ENCODE assay signal across 8 mouse cellular contexts in the genomic region with DNA sequence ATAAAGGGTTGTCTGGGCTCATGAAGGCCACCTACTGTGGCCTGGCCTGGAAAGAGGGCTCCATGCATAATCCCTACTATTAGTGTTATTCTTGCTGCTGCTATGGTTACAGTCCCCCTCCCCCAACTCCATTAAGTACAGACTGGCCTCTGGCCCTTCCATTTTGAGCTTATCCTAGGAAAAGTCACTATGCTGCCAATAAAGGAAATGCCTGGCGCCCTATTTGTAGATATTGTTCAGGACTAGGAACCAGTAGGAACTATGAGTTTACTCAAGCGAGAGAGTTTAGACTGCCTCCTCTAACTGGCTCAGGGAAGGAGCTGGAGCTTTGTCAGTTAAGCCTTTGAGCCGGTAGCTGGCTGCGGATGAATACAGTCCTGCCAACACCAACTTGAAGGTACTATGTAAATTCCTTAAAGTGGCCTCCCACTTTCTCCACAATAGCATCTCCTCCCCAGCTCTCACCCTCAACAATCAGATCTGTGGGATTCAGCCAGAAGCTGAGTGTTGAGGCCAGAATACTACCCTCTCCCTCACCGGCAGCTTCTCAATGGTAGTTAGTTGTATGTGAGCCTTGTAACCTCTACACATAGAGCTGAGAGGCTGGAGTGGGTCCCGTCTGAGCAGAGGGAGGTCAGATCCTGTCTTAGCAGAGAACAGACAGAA. TPM values are rescaled to one million over a fixed set of nuclear protein-coding genes. Genes with fewer than 3 reads are reported as not detected.
DNase-seq lines count a peak whose midpoint lies in the region; ATAC-seq and TF ChIP-seq lines count a peak whose summit lies in the region.

No protein-coding gene starts in this region.

- no peaks in the 10 kb centered on the region for H3K9me3 ChIP-seq in embryonic facial prominence, embryonic 14.5 days (ENCODE audit: control insufficient read depth, low read length)
- no peaks in the 10 kb centered on the region for H3K9me3 ChIP-seq in hindbrain, embryonic 13.5 days

- peak; percentile 71 for ATAC-seq in embryonic facial prominence, embryonic 14.5 days (ENCODE audit: low read depth)
- peak; percentile 87 for ATAC-seq in hindbrain, embryonic 13.5 days (ENCODE audit: low FRiP score)
- ATAC-seq in megakaryocyte, adult 5-6 weeks (ENCODE audit: poor library complexity, severe bottlenecking) = no peak

- TF ChIP-seq POLR2A in kidney, adult 2 months (IDR thresholded peaks at IDR 0.05; ENCODE audit: low read depth, low read length) = no peak

- no peaks in the 10 kb centered on the region for H3K27me3 ChIP-seq in embryonic facial prominence, embryonic 14.5 days (replicated peaks; ENCODE audit: control insufficient read depth, insufficient read depth, low read length)
- H3K27me3 ChIP-seq in hindbrain, embryonic 13.5 days = no peaks in the 10 kb centered on the region
- no peaks in the 10 kb centered on the region for H3K27me3 ChIP-seq in kidney, adult 2 months (replicated peaks; ENCODE audit: control insufficient read depth, insufficient read depth, low read length)

- H3K4me3 ChIP-seq in gastrocnemius, adult 2 months = no peak overlapping the region
- H3K4me3 ChIP-seq in embryonic facial prominence, embryonic 14.5 days (ENCODE audit: low read depth, low read length) = no peak overlapping the region
- no peak overlapping the region for H3K4me3 ChIP-seq in hindbrain, embryonic 13.5 days
- no peak overlapping the region for H3K4me3 ChIP-seq in kidney, adult 2 months (ENCODE audit: insufficient read depth, low read depth, low read length)

- DNase-seq in gastrocnemius, adult 2 months = no peak
- DNase-seq in gastrocnemius, postnatal 36 days = no peak
- peak; percentile 80 for DNase-seq in embryonic facial prominence, embryonic 14.5 days (ENCODE audit: low spot score)
- peak; percentile 60 for DNase-seq in lung, postnatal 36 days
- no peak for DNase-seq in thymus, postnatal 10 days (ENCODE audit: low spot score in 2 of 2)
- no peak for DNase-seq in kidney, adult 2 months

- no peaks in the 10 kb centered on the region for H3K36me3 ChIP-seq in embryonic facial prominence, embryonic 14.5 days (ENCODE audit: control insufficient read depth, insufficient read depth, low read length)
- no peaks in the 10 kb centered on the region for H3K36me3 ChIP-seq in hindbrain, embryonic 13.5 days
- H3K36me3 ChIP-seq in kidney, adult 2 months (ENCODE audit: control insufficient read depth, insufficient read depth, low read length) = no peaks in the 10 kb centered on the region

- peak overlapping the region; percentile 25; the same call in 1 of the 2 replicates for H3K27ac ChIP-seq in gastrocnemius, adult 2 months
- no peak overlapping the region for H3K27ac ChIP-seq in embryonic facial prominence, embryonic 14.5 days (replicated peaks; ENCODE audit: low read depth, low read length)
- peak overlapping the region; percentile 52 for H3K27ac ChIP-seq in hindbrain, embryonic 13.5 days
- no peak overlapping the region for H3K27ac ChIP-seq in kidney, adult 2 months (ENCODE audit: insufficient read depth, low read depth, low read length)

- H3K9ac ChIP-seq in embryonic facial prominence, embryonic 14.5 days (ENCODE audit: low read depth, low read length) = no peak overlapping the region
- H3K9ac ChIP-seq in hindbrain, embryonic 13.5 days = no peak overlapping the region

- no peak overlapping the region for H3K4me2 ChIP-seq in embryonic facial prominence, embryonic 14.5 days (ENCODE audit: low read depth, low read length)
- H3K4me2 ChIP-seq in hindbrain, embryonic 13.5 days = no peak overlapping the region

- TF ChIP-seq CTCF in gastrocnemius, adult 2 months (IDR thresholded peaks at IDR 0.05) = no peak
- no peak for TF ChIP-seq CTCF in kidney, adult 2 months (conservative IDR thresholded peaks at IDR 0.05; ENCODE audit: insufficient read depth, insufficient read length, low read depth, low read length)

- intact Hi-C loops in gastrocnemius, adult 2 months (cut with DNase I) = no loop called here
- intact Hi-C loops in gastrocnemius, postnatal 36 days (cut with DNase I) = no loop called here

- 20% methylated on average over 6 of the region's 6 CpGs for WGBS in embryonic facial prominence, embryonic 14.5 days
- WGBS in hindbrain, embryonic 13.5 days = 6% methylated on average over 6 of the region's 6 CpGs
- WGBS in kidney, adult 2 months = 53% methylated on average over 6 of the region's 6 CpGs

- H3K4me1 ChIP-seq in embryonic facial prominence, embryonic 14.5 days (ENCODE audit: control insufficient read depth, insufficient read depth, low read length) = no peaks in the 10 kb centered on the region
- H3K4me1 ChIP-seq in hindbrain, embryonic 13.5 days (replicated peaks) = peaks cover 9% of the 10 kb centered on the region
- 0 out of 2 replicates have a peak, but pooled peaks cover 3% of the 10 kb centered on the region for H3K4me1 ChIP-seq in kidney, adult 2 months (ENCODE audit: control insufficient read depth, insufficient read depth, low read length)

RNA-seq across cellular contexts. Expression of gene Ralgapa2, which starts 37.1 kb away (rescaled TPM):
- 1 to 10 TPM; 5.8 to 9.6 TPM for total RNA-seq in gastrocnemius, adult 2 months (2021)
- total RNA-seq in gastrocnemius, postnatal 36 days (2021) = 1 to 10 TPM; 6.4 to 7.3 TPM
- polyA plus RNA-seq in embryonic facial prominence, embryonic 14.5 days (2014; fragmentation: Nextera tagmentation; extraction: Ambion mirVana) = 4.9 and 6.3 TPM in 2 replicates
- 12.7 and 13.2 TPM in 2 replicates for polyA plus RNA-seq in hindbrain, embryonic 13.5 days (2015; fragmentation: Nextera tagmentation; extraction: Ambion mirVana)
- 14.7 and 15.8 TPM in 2 replicates for polyA plus RNA-seq in kidney, adult 2 months (2012; rRNA removed)
- 13.3 and 17.0 TPM in 2 replicates for total RNA-seq in megakaryocyte, adult 5-6 weeks (2015)
- 9.3 and 10.7 TPM in 2 replicates for total RNA-seq in megakaryocyte, adult 5-6 weeks (2017)

Comparison
In these comparisons a context has a peak if more than half of its experiments do, and no peak if none do; other contexts are left out.
1. DNase-seq: peak in embryonic facial prominence, embryonic 14.5 days (single experiment) and lung, postnatal 36 days (single experiment); none in gastrocnemius, adult 2 months (single experiment), gastrocnemius, postnatal 36 days (0 of 2), thymus, postnatal 10 days (0 of 2) and kidney, adult 2 months (single experiment).
2. H3K27ac ChIP-seq: peak in gastrocnemius, adult 2 months (single experiment) and hindbrain, embryonic 13.5 days (single experiment); none in embryonic facial prominence, embryonic 14.5 days (single experiment) and kidney, adult 2 months (single experiment).